Mouse (Mus musculus): ENCODE data around the gene Gm20661.
"Not testable (repeated sequence)": the region's sequence is repeated elsewhere in the genome, so short reads cannot be mapped to it uniquely, and the experiment has no call there.

Gene Gm20661

DNA sequence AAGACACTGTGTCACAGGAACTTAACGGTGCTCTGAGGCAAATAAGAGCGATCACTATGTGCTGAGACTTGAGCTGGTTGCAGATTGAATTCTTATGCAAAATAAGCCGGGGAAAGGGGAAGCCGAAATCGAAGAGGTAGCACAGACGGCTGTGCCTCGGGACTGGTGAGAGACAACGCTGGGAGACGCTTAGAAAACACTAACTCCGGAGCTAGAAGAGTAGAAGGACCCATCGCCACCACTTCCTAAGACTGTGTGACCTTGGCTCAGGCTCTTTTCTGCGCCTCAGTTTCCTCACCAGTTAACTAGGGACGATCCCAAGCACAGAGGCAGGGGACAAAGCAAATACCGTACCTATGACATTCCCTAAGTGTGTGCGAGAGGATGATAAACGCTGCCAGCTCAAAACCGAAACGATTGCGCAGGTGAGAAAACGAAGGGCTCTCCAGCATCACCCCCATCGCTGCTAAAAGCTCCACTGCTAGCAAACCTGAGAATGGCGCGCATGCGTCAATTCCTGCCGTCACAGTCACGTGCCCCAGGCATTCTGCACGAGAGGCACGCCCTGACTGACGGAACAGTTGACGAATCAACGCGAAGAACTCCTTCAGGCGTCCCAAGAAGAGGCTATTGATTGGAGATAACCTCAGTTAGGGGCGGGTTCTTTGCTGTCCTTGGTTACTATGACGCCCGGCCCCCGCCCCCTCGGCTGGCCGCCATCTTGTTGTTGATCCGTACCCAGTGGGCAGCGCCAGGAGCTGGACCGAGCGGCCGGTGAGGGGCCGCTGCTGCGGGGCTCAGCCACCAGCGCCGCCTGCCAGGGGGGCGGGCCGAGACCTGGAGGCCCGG lies 19.3 kb downstream of the Gm20661 start, which contains the start of gene Ip6k1:
TSS of gene Ip6k1 (plus strand) at position 580 of the 849 bp plus-strand sequence.
- peak; percentile 99 for DNase-seq (ENCODE audit: low spot score)

GRCm38 (mm10) chr9:108002778-108003530 lies 20.1 kb downstream of the Gm20661 start:
- peak; percentile 50 for DNase-seq (ENCODE audit: low spot score)

DNA sequence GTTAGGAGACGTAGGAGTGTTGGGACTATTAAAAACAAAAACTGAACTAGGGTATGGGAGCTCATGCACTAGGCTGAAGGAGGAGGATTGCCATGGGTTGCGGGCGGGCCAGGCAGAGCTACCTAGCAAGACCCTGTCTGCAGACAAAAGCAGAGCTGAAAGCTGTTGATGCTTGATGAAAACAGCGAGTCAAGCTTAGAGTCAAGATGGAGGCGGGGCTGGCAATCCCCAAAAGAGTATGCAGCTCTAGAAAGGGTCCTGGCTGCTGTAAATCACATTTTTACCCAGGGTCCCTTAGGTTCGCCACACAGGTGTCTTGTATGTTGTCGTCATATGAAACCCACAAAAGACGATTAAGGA lies 20.7 kb downstream of the Gm20661 start:
- DNase-seq (ENCODE audit: low spot score): peak; percentile 34

DNA sequence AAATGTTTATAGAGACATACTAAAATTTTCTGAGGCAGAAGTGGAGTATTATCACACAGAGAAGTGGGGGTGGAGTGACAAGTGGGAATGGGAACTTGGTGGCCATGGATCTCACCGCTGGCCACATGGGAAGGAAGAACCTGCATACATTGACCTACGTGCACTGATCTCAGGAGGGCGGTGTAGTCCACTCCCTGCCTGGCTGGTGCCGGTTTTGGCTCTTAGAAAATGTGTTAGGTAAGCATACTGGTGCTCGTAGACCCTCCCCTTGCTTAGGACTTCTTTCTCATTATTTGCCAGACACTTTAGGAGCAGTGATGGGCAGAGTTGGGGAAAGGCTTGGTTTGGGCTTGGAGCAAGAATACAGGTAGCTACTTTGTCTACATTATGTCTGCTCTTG lies 25.2 kb downstream of the Gm20661 start:
- no peak for DNase-seq (ENCODE audit: low spot score)

DNA sequence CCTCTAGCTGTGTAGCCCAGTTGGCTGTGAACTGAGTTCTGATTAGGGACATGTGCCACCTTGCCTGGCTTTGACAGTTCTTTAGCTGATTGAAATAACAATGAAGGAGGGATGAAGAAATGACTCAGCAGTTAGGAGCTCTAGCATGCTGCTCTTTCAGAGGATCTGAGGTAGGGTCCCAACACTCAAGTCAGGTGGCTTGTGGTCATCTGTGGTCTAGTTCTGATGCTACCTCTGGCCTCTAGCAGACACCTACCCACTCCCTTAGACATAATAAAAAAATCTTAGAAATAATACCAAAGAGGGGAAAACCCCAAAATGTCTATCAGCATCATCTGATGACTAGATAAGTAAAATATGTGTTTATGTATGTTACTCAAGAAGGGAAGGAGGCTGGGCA lies 27.5 kb downstream of the Gm20661 start:
- DNase-seq (ENCODE audit: low spot score): no peak

GRCm38 (mm10) chr9:108013577-108013976 lies 30.7 kb downstream of the Gm20661 start:
- DNase-seq (ENCODE audit: low spot score): not testable (repeated sequence)

- no peak for DNase-seq (ENCODE audit: low spot score)
Measured at GRCm38 (mm10) chr9:108017127-108017526, 34.3 kb downstream of the Gm20661 start.

DNA sequence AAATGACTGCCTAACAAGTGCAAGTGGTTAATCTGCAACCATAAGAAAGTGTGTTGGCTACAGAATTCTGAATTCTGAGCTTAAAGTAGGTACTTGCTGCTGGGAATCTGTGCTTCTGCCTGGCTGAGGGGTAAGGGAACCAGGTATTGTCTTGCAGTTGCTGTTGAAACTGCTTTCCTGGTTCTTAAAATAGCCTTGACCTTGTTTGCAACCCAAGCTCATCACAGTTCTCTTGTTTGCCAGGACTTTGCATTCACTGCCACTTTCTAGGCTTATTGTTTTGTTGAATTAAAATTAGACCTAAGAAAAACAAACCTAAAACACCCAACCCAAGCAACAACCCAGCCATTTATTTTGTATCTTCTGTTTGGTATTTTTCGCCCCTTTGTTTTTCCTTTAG lies 37.9 kb downstream of the Gm20661 start:
- no peak for DNase-seq (ENCODE audit: low spot score)

GRCm38 (mm10) chr9:108023216-108023615 lies 40.4 kb downstream of the Gm20661 start:
- no peak for DNase-seq (ENCODE audit: low spot score)

DNA sequence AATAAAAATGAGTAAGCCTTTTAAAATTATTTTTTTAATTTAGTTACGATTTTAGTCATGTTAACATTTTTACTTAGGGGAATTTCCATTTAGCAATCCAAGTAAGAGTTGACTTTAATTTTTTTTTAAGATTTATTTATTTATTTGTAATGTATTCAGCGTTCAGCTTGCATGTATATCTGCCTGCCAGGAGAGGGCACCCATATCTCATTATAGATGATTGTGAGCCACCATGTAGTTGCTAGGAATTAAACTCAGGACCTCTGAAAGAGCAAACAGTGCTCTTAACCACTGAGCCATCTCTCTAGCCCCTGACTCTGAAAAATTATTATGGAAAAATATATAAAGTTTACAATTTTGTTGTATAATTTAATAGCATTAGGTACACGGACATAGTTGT lies 43.7 kb downstream of the Gm20661 start:
- DNase-seq (ENCODE audit: low spot score): no peak

GRCm38 (mm10) chr9:108027867-108028266 lies 45.0 kb downstream of the Gm20661 start:
- no peak for DNase-seq (ENCODE audit: low spot score)

- no peak for DNase-seq (ENCODE audit: low spot score)
Measured at GRCm38 (mm10) chr9:108032126-108032525, 49.3 kb downstream of the Gm20661 start.

DNA sequence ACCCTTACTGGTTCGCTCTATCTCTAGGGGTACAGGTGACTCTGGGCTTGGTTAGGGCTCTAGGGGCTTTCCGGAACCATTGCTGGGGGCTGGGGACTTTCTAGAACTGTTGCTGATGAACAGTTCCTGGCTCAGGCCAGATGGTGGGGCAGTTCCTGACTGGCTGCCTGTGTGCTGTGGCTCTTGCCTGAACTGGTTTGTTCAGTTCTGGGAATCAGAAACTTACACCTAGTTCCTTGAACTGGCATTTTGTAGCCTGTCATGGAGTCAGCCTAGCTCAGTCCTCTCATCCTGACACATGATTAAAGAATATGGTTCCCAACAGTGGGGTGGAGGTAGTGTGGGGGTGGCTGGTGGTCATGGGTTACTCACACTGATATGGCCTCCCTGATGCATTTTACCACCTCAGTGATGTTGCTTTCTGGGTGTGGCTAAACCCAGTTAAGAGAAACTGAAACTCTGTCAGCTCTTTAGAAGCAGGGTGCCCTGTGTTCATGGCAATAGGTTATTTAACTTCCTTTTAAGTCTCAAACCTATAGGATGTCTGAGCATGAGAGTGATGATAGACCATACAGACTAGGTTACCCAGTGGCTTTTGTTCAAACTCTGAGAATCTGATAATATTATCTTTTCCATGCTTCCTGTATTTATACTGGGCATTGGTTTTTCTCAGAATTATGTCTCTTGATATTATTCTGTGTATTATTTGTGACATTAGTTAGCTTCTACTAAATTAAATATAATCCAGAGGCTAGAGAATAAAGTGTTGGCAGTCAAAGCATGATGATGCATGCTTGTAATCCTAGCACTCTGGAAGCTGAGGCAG lies 52.7 kb downstream of the Gm20661 start:
- DNase-seq (ENCODE audit: low spot score): no peak

Measured in spleen, adult 12 weeks (tissue).